Mouse (Mus musculus) heart, adult 2 months (tissue): Measurements from ENCODE around the gene Pde4b.

Source experiments
- CTCF ChIP-seq: fragments of 200-600 bp; IDR thresholded peaks from 2 replicates; pipeline ENCODE4 v1.8.1; 2022; ENCODE audit warnings: antibody characterized with exemption, mild to moderate bottlenecking, moderate library complexity
- EP300 ChIP-seq: fragments of 200-500 bp; IDR thresholded peaks from 2 replicates; pipeline ENCODE4 v1.6.1; 2011; ENCODE audit warnings: low read depth, low read length, control low read depth; ENCODE audit not compliant: insufficient read depth
- POLR2A ChIP-seq: fragments of 200-500 bp; IDR thresholded peaks from 2 replicates; pipeline ENCODE4 v1.6.1; 2011; ENCODE audit warnings: mild to moderate bottlenecking, low read depth, low read length, control low read depth; ENCODE audit not compliant: insufficient read depth

- no peak for TF ChIP-seq POLR2A
- TF ChIP-seq CTCF, result no peak
- TF ChIP-seq EP300, result no peak
Observed at GRCm38 (mm10) chr4:102346911-102347492, 259.7 kb downstream of the Pde4b start.
